Mouse (Mus musculus) E14TG2a.4 (cell line): ENCODE measurements around the gene Cnp.

Source experiments
- CTCF ChIP-seq: conservative IDR thresholded peaks from 2 replicates; pipeline ENCODE4 v1.5.1; 2014; ENCODE audit warnings: low read length
- NANOG ChIP-seq: IDR thresholded peaks from 2 replicates; pipeline ENCODE4 v1.6.1; 2014; ENCODE audit warnings: borderline replicate concordance, low read length, mixed read lengths
- POU5F1 ChIP-seq: IDR thresholded peaks from 2 replicates; pipeline ENCODE4 v1.6.1; 2014; ENCODE audit warnings: low read length, borderline replicate concordance

DNA sequence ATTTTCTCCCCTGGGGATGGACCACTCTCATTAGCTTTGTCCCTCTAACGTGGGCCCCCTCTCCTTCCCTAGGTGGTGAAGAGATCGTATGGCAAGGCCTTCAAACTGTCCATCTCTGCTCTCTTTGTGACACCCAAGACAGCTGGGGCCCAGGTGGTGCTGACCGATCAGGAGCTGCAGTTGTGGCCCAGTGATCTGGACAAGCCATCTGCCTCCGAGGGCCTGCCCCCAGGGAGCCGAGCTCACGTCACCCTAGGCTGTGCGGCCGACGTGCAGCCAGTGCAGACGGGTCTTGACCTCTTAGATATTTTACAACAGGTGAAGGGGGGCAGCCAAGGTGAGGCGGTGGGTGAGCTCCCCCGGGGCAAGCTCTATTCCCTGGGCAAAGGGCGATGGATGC, 5.6 kb downstream of the Cnp start:
- TF ChIP-seq CTCF (no peak), POU5F1 (no peak), NANOG (no peak)
